Mouse (Mus musculus): ENCODE data around the gene Gsdma. TPM values are rescaled to one million over a fixed set of nuclear protein-coding genes. Genes with fewer than 3 reads are reported as not detected.
A peak's percentile ranks its signal among the peaks of the same experiment; 100 is the strongest.
"Not testable (repeated sequence)": the region's sequence is repeated elsewhere in the genome, so short reads cannot be mapped to it uniquely, and the experiment has no call there.

Gene Gsdma
- total and polyA plus RNA-seq, 3 experiments: 0.10 TPM; not detected in 2

DNA sequence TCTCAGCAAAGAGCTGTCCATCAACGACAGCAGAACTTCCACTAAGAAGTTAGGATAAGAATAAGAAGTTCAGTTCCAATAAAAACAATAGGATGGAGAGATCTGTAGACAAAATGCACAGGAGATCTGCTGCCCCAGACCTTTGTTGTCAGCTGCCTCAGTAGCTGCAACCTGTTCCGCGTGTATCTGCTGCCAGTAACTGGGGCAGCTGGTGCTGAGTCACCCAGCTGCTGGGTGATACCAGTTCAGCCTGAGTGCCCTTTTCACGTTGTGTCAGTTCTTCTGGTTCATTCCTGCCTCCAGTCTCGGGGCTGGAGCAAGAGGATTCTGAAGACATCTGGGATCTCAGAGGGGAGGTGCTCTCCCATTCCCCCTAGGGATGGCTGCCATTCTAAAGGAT lies 7.7 kb downstream of the Gsdma start:
- Histone ChIP-seq H3K27ac (ENCODE audit: insufficient read depth, low read depth) (no peak overlapping the region), H3K9me3 (replicated peaks; ENCODE audit: low read length) (no peaks in the 10 kb centered on the region), H3K9ac (ENCODE audit: insufficient read depth, low read depth) (no peak overlapping the region), H3K36me3 (replicated peaks in 1 of 2; ENCODE audit: control insufficient read depth in 1 of 2, insufficient read depth in 1 of 2, low read length in 1 of 2) (no peaks in the 10 kb centered on the region), H3K4me2 (ENCODE audit: insufficient read depth, low read depth, poor library complexity, severe bottlenecking) (no peak overlapping the region), H3K4me3 (replicated peaks in 1 of 3; ENCODE audit: low read depth in 2 of 3, low read length in 2 of 3, poor library complexity in 1 of 3) (no peak overlapping the region), H3K27me3 (replicated peaks) (peaks cover 46% of the 10 kb centered on the region), H3K79me2 (replicated peaks; ENCODE audit: control insufficient read depth, extremely low read depth, insufficient read depth, poor library complexity, severe bottlenecking) (no peaks in the 10 kb centered on the region), H3K4me1 (ENCODE audit: control insufficient read depth in 1 of 2, insufficient read depth in 2 of 2) (peaks cover 9 to 37% of the 10 kb centered on the region in 2 experiments; a peak in 3 of 4 replicates)
- no peak for TF ChIP-seq SMC3 (IDR thresholded peaks at IDR 0.05; ENCODE audit: low read depth, low read length)
- TF ChIP-seq TCF12 (IDR thresholded peaks at IDR 0.05; ENCODE audit: low read depth, low read length): no peak
- TF ChIP-seq E2F4 (IDR thresholded peaks at IDR 0.05; ENCODE audit: insufficient replicate concordance, low read depth, low read length): no peak
- no peak for TF ChIP-seq ETS1 (conservative IDR thresholded peaks at IDR 0.05; ENCODE audit: low read depth, low read length)
- TF ChIP-seq UBTF (IDR thresholded peaks at IDR 0.05; ENCODE audit: low read depth, low read length): no peak
- TF ChIP-seq MAZ (IDR thresholded peaks at IDR 0.05; ENCODE audit: low read depth, low read length): no peak
- TF ChIP-seq ZKSCAN1 (IDR thresholded peaks at IDR 0.05; ENCODE audit: borderline replicate concordance, low read depth, low read length): no peak
- no peak for DNase-seq (ENCODE audit: extremely low read depth)
- dilution Hi-C loops (cut with MboI; ENCODE audit: extremely low pct_ligation_motif_present, extremely low pct_unique_long_range_greater_than_20kb, low sequenced_read_pairs) (no loop called here), in situ Hi-C loops (cut with MboI; ENCODE audit: low pct_ligation_motif_present, low pct_unique_long_range_greater_than_20kb, low sequenced_read_pairs) (loop anchor here (10.0 kb wide), 1 partner anchor 67 kb away; no protein-coding TSS in a partner anchor)

DNA sequence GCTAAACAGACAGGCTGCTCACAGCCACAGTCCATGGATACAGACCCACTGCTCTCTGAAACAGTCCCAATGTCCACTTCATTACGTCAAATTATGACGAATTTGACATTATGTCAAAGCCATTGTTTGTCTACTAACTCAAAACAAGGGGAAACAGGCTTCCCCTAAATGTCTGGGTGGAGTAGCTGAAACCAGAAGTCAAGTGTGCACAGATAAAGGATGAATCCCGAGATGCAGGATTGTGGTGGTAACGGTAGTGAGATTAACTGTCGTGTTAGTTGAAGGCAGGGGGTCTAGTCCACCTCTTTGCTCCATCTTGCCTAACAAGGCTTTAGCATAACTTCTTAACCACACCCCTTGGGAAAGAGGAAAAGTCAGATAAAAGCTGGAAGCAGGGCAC lies 8.3 kb downstream of the Gsdma start:
- Histone ChIP-seq H3K36me3 (replicated peaks in 1 of 2; ENCODE audit: control insufficient read depth in 1 of 2, insufficient read depth in 1 of 2, low read length in 1 of 2) (no peaks in the 10 kb centered on the region), H3K27ac (ENCODE audit: insufficient read depth, low read depth) (no peak overlapping the region), H3K79me2 (replicated peaks; ENCODE audit: control insufficient read depth, extremely low read depth, insufficient read depth, poor library complexity, severe bottlenecking) (no peaks in the 10 kb centered on the region), H3K9ac (ENCODE audit: insufficient read depth, low read depth) (0 out of 2 replicates have a peak overlapping the region, but pooled peaks have one; percentile 21), H3K27me3 (replicated peaks) (peaks cover 41% of the 10 kb centered on the region), H3K4me2 (ENCODE audit: insufficient read depth, low read depth, poor library complexity, severe bottlenecking) (0 out of 2 replicates have a peak overlapping the region, but pooled peaks have one; percentile 76), H3K4me1 (ENCODE audit: control insufficient read depth in 1 of 2, insufficient read depth in 2 of 2) (peaks cover 9 to 37% of the 10 kb centered on the region in 2 experiments; a peak in 3 of 4 replicates), H3K9me3 (replicated peaks; ENCODE audit: low read length) (no peaks in the 10 kb centered on the region), H3K4me3 (replicated peaks in 1 of 3; ENCODE audit: low read depth in 2 of 3, low read length in 2 of 3, poor library complexity in 1 of 3) (no peak overlapping the region)
- no peak for TF ChIP-seq USF1 (IDR thresholded peaks at IDR 0.05; ENCODE audit: low read depth, low read length)
- no peak for DNase-seq (ENCODE audit: extremely low read depth)
- dilution Hi-C loops (cut with MboI; ENCODE audit: extremely low pct_ligation_motif_present, extremely low pct_unique_long_range_greater_than_20kb, low sequenced_read_pairs): no loop called here
- in situ Hi-C loops (cut with MboI; ENCODE audit: low pct_ligation_motif_present, low pct_unique_long_range_greater_than_20kb, low sequenced_read_pairs): loop anchor here (10.0 kb wide), 1 partner anchor 68 kb away; no protein-coding TSS in a partner anchor

DNA sequence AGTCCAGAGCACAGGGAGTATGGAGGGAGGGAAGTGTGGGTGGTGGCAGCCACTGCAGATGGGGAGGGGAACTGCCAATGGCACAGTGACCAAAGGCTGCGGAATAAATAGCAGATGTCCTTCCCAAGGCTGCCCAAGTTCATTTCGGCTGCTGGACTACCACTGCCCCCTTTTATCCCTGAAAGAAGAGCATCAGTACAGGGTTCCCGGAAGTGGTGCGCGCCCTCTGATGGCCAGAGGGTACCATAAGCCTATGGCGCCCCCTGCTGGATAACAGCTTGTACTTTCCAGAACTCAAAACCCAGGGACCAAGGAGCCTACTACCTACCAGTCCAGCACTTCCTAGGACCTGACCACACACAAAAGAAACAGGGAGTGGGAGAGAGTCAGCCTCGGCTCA lies 9.0 kb downstream of the Gsdma start:
- H3K4me1 ChIP-seq (ENCODE audit: control insufficient read depth in 1 of 2, insufficient read depth in 2 of 2): peaks cover 9 to 37% of the 10 kb centered on the region in 2 experiments; a peak in 3 of 4 replicates
- peaks cover 39% of the 10 kb centered on the region for H3K27me3 ChIP-seq (replicated peaks)
- H3K9me3 ChIP-seq (replicated peaks; ENCODE audit: low read length); dilution Hi-C loops (cut with MboI; ENCODE audit: extremely low pct_ligation_motif_present, extremely low pct_unique_long_range_greater_than_20kb, low sequenced_read_pairs); H3K27ac ChIP-seq (ENCODE audit: insufficient read depth, low read depth); H3K79me2 ChIP-seq (replicated peaks; ENCODE audit: control insufficient read depth, extremely low read depth, insufficient read depth, poor library complexity, severe bottlenecking); H3K36me3 ChIP-seq (replicated peaks in 1 of 2; ENCODE audit: control insufficient read depth in 1 of 2, insufficient read depth in 1 of 2, low read length in 1 of 2): not testable (repeated sequence)
- peak; percentile 71 for DNase-seq (ENCODE audit: extremely low read depth)
- H3K4me3 ChIP-seq (replicated peaks in 1 of 3; ENCODE audit: low read depth in 2 of 3, low read length in 2 of 3, poor library complexity in 1 of 3): peak overlapping the region in 2 of 3 experiments; percentile 12 to 18
- in situ Hi-C loops (cut with MboI; ENCODE audit: low pct_ligation_motif_present, low pct_unique_long_range_greater_than_20kb, low sequenced_read_pairs): loop anchor here (10.0 kb wide), 1 partner anchor 68 kb away; no protein-coding TSS in a partner anchor
- H3K4me2 ChIP-seq (ENCODE audit: insufficient read depth, low read depth, poor library complexity, severe bottlenecking): peak overlapping the region; percentile 76
- peak overlapping the region; percentile 21; the same call in 1 of the 2 replicates for H3K9ac ChIP-seq (ENCODE audit: insufficient read depth, low read depth)
- TF ChIP-seq CTCF (conservative IDR thresholded peaks at IDR 0.05 in 1 of 2, IDR thresholded peaks at IDR 0.05 in 1 of 2; ENCODE audit: low read depth in 2 of 2, low read length in 2 of 2) (peak; percentile 26 to 73; a peak in 2 of 4 replicates), RAD21 (IDR thresholded peaks at IDR 0.05; ENCODE audit: low read depth, low read length) (peak; percentile 37), SMC3 (IDR thresholded peaks at IDR 0.05; ENCODE audit: low read depth, low read length) (peak; percentile 29), HCFC1 (IDR thresholded peaks at IDR 0.05; ENCODE audit: low read depth, low read length) (peak; percentile 30; the same call in 1 of the 2 replicates), POLR2A (IDR thresholded peaks at IDR 0.05; ENCODE audit: low read depth, low read length) (peak; percentile 46; the same call in 1 of the 2 replicates), NELFE (IDR thresholded peaks at IDR 0.05; ENCODE audit: low read depth, low read length) (peak; percentile 26; the same call in 1 of the 2 replicates), ELF1 (IDR thresholded peaks at IDR 0.05; ENCODE audit: low read depth, low read length) (peak; percentile 87)

Measured in CH12.LX (cell line).